ENCODE assay signal across 5 mouse cellular contexts in genomic region chr6:43623448-43623847, GRCm38 (mm10). TPM values are rescaled to one million over a fixed set of nuclear protein-coding genes. Genes with fewer than 3 reads are reported as not detected.
DNase-seq lines count a peak whose midpoint lies in the region; ATAC-seq lines count a peak whose summit lies in the region.

No protein-coding gene starts in this region.

- peak; percentile 9 for DNase-seq in lung, postnatal 36 days

- ATAC-seq in common myeloid progenitor, adult 5-6 weeks (replicated peaks; ENCODE audit: low read depth, poor library complexity, severe bottlenecking) = peak; percentile 61
- peak; percentile 86 for ATAC-seq in granulocyte monocyte progenitor cell, adult 5-6 weeks (replicated peaks; ENCODE audit: poor library complexity, severe bottlenecking)
- ATAC-seq in megakaryocyte, adult 5-6 weeks (ENCODE audit: poor library complexity, severe bottlenecking) = peak; percentile 88
- peak; percentile 81 for ATAC-seq in megakaryocyte progenitor cell, adult 5-6 weeks (replicated peaks; ENCODE audit: poor library complexity)

RNA-seq across cellular contexts. Expression of gene Tpk1, which starts 42.6 kb away (rescaled TPM):
- 11.3 and 14.1 TPM in 2 replicates for total RNA-seq in common myeloid progenitor, adult 5-6 weeks (2017)
- 2.8 and 3.0 TPM in 2 replicates for total RNA-seq in granulocyte monocyte progenitor cell, adult 5-6 weeks (2014; fragmentation: Nextera tagmentation)
- total RNA-seq in granulocyte monocyte progenitor cell, adult 5-6 weeks (2017) = 3.9 and 4.0 TPM in 2 replicates
- total RNA-seq in megakaryocyte, adult 5-6 weeks (2015) = 7.0 and 8.6 TPM in 2 replicates
- total RNA-seq in megakaryocyte, adult 5-6 weeks (2017) = 3.0 and 4.0 TPM in 2 replicates
- 9.3 and 10.8 TPM in 2 replicates for total RNA-seq in megakaryocyte progenitor cell, adult 5-6 weeks (2015)
- 3.6 and 5.2 TPM in 2 replicates for total RNA-seq in megakaryocyte progenitor cell, adult 5-6 weeks (2017)

Comparison
In these comparisons a context has a peak if more than half of its experiments do, and no peak if none do; other contexts are left out.
1. Peak in every context shown above with its lines: DNase-seq and ATAC-seq.